Mouse (Mus musculus) adrenal gland, adult (tissue): ENCODE measurements at regions not wholly inside any gene's neighbourhood (a gene's known extent, or its start where the extent isn't known, plus 50 kb on each side); places are given as distances from the start of the nearest gene placed in this dataset.

ENCODE experiments used
- DNase-seq, 2 experiments: peaks; one replicate each; pipeline ENCODE4 v3.0.0; 2022 to 2023; ENCODE audit warnings: low spot score in 1 of 2; ENCODE audit not compliant: inconsistent age in 2 of 2

DNA sequence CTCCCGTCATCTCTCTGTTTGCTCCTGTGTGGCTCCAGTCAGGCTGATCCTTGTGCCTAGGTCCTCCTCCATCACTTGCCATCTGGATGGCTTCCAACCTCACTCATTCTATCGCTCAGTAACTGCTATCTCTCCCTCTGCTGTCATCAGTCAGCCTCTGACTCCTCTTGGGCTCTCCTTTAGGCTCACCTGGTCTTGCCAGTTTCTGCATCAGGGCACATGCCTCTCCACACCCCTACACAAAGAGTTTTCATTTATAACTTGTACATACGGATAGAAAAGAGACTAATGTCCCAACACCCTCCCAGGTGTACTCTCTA is 2664.7 kb upstream of the Lrrc6 start:
- DNase-seq = no peak

DNA sequence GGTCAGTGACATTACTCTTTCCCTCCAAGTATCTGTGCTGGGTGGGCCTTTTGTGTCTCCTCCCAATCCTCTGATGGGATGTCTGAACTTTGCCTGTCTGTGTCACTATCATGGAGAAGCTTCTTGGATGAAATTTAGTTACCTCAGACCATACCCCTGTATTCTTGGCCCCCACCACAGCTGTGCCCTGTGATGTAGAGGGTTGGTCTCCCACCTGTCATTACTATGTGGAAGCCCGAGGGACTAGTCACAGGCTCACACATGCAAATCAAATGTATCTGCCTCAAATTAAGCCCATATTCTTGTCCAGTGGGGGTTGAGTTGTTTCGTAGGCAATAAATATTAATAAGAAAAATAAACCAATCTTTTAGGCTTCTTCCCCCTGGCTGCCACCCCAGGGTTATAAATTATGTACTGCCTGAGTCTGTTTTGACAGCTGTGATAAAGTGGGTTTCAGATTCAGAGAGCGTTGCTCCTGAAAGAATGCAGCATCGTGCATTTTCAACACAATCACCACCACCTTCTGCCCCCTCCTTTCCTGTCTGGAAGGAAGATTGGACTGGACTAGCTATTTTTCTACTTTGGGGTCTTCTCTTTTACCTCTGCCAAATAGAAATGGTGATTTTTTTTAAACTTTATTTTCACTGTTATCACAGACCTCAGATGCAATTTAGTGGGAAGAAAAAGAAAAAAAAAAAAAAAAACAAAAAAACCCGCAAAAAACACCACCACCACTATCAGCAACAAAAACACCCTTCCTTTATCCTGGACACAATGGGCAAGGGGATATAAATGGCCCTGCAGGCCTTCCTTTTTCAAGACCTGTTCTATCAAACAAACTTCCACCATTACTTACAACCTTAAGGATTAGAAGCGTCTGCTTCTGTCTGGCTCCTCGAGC is 2664.1 kb upstream of the Lrrc6 start:
- DNase-seq = peak in 1 of 2 experiments; percentile 12

DNA sequence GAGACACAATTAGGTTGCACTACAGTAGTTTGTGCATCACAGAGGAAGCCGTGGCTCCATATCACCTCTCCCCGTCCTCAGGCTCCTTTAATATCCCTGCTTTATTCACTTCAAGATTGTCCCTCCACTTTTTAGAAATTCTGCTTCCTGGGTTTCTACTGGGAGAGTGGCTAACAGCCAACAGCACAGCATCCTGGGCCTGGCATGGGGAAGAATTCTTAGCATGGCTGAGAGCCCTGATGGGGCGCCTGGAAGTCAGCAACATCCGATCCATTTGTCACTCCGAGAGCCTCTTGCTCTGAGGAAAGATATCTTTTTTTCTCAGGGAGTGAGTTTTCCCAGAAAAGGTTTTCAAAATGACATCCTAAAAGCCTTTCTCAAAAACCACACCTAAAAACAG is 2660.3 kb upstream of the Lrrc6 start:
- DNase-seq = no peak

DNA sequence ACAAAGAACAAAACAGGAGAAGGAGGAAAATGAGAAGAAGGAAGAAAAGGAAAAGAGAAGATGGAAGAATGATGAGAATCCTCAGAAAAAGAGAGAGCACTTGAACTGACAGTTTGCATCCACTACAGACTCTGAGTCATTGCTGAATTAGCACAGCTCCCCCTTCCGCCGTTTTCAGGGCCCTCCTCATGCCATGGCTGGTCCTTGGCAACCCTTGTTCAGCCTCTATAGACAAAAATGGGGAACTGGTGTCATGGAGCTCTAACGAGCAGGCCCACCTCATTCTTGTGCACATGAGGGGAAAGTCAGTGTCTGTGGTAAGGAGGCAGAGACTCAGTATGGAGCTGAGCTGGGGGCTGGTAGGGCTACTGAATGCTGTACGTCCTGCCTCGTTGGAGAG is 2657.4 kb upstream of the Lrrc6 start:
- no peak for DNase-seq
